In the genomic region with DNA sequence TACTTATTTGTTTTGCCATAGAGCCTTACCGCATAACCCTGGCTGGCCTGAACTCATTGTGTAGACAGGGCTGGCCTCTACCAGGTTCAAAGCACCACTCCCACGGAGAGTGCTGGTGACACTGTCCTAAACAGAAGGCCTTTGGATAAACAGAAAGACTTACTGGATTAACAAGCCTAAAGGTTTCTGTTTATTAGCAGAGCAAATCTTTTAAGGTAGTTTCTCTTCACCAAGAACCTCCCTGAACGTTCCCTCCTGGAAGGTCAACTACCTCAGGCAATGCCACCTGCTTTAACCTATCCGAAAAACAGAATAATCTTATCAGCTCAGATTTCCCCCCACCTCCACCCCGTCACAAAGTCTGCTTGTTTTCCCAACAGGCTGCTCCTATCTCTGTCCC, we compare ENCODE assay signal across 33 mouse cellular contexts. TPM values are rescaled to one million over a fixed set of nuclear protein-coding genes. Genes with fewer than 3 reads are reported as not detected.
DNase-seq lines count a peak whose midpoint lies in the region; ATAC-seq and TF ChIP-seq lines count a peak whose summit lies in the region.
"Had no signal": no experiment of that assay in that cellular context is flagged by ENCODE, and none has a peak within 500 bp of the region (broad histone marks: within the 10 kb centered on the region; RNA-seq: fewer than 3 reads in every experiment).

No protein-coding gene starts in this region.

- H3K9me3 ChIP-seq in midbrain, embryonic 11.5 days (ENCODE audit: control insufficient read depth, low read length), result no peaks in the 10 kb centered on the region
- no peaks in the 10 kb centered on the region for H3K9me3 ChIP-seq in midbrain, embryonic 16.5 days (replicated peaks; ENCODE audit: control insufficient read depth, low read length, poor library complexity, severe bottlenecking)
- H3K9me3 ChIP-seq in E14TG2a.4 (ENCODE audit: low read length) (peaks cover 1% of the 10 kb centered on the region; the same call in 1 of the 2 replicates), ES-E14 (ENCODE audit: control insufficient read depth, insufficient read depth, low read depth, low read length) (no peaks in the 10 kb centered on the region)
- no peaks in the 10 kb centered on the region for H3K9me3 ChIP-seq in hindbrain, embryonic 11.5 days (ENCODE audit: control insufficient read depth, low read length)
- H3K9me3 ChIP-seq: embryonic facial prominence, embryonic 13.5 days; embryonic facial prominence, embryonic 15.5 days; forebrain, embryonic 10.5 days; forebrain, embryonic 12.5 days had no signal

- H3K4me3 ChIP-seq in midbrain, embryonic 11.5 days (ENCODE audit: low read depth, low read length), result no peak overlapping the region
- H3K4me3 ChIP-seq in midbrain, embryonic 16.5 days (ENCODE audit: low read depth, low read length), result no peak overlapping the region
- H3K4me3 ChIP-seq in E14TG2a.4 (replicated peaks; ENCODE audit: low read length) (peak overlapping the region; percentile 50; the same call in 1 of the 2 replicates), ES-E14 (ENCODE audit: insufficient read depth in 1 of 2, low read depth in 1 of 2, low read length in 2 of 2, poor library complexity in 1 of 2, severe bottlenecking in 1 of 2) (0 out of 4 replicates have a peak overlapping the region, but pooled peaks of 1 of the 2 experiments have one; percentile 45)
- H3K4me3 ChIP-seq in hindbrain, embryonic 11.5 days (ENCODE audit: low read depth, low read length), result no peak overlapping the region
- H3K4me3 ChIP-seq: embryonic facial prominence, embryonic 13.5 days; embryonic facial prominence, embryonic 15.5 days; erythroblast, embryonic 14.5 days; forebrain, embryonic 10.5 days; forebrain, embryonic 12.5 days had no signal

- no peak for TF ChIP-seq CTCF in E14TG2a.4 (conservative IDR thresholded peaks at IDR 0.05; ENCODE audit: low read length)

- 83% methylated on average over 5 of the region's 5 CpGs for WGBS in midbrain, embryonic 11.5 days
- 81% methylated on average over 5 of the region's 5 CpGs for WGBS in midbrain, embryonic 16.5 days
- 77% methylated on average over 5 of the region's 5 CpGs for WGBS in hindbrain, embryonic 11.5 days

- peaks cover 13% of the 10 kb centered on the region for H3K4me1 ChIP-seq in midbrain, embryonic 11.5 days (ENCODE audit: control insufficient read depth, insufficient read depth, low read length)
- H3K4me1 ChIP-seq in midbrain, embryonic 16.5 days (ENCODE audit: control insufficient read depth, insufficient read depth, low read length), result peaks cover 15% of the 10 kb centered on the region
- peaks cover 36% of the 10 kb centered on the region for H3K4me1 ChIP-seq in E14TG2a.4 (replicated peaks; ENCODE audit: low read depth, low read length)
- H3K4me1 ChIP-seq in ES-E14 (ENCODE audit: control insufficient read depth in 2 of 2, insufficient read depth in 2 of 2, low read length in 2 of 2, poor library complexity in 1 of 2), result peaks cover 7 to 9% of the 10 kb centered on the region in 2 experiments; a peak in 3 of 4 replicates
- H3K4me1 ChIP-seq in hindbrain, embryonic 11.5 days (replicated peaks; ENCODE audit: control insufficient read depth, insufficient read depth, low read length), result peaks cover 6% of the 10 kb centered on the region; the same call in 1 of the 2 replicates

- H3K27me3 ChIP-seq in midbrain, embryonic 11.5 days (ENCODE audit: control insufficient read depth, insufficient read depth, low read length), result no peaks in the 10 kb centered on the region
- H3K27me3 ChIP-seq in midbrain, embryonic 16.5 days (ENCODE audit: control insufficient read depth, insufficient read depth, low read depth, low read length), result no peaks in the 10 kb centered on the region
- H3K27me3 ChIP-seq in E14TG2a.4 (ENCODE audit: insufficient read depth, low read length), result no peaks in the 10 kb centered on the region
- H3K27me3 ChIP-seq in hindbrain, embryonic 11.5 days (ENCODE audit: control insufficient read depth, insufficient read depth, low read length), result no peaks in the 10 kb centered on the region
- H3K27me3 ChIP-seq: CH12.LX; embryonic facial prominence, embryonic 13.5 days; embryonic facial prominence, embryonic 15.5 days; forebrain, embryonic 12.5 days; Patski had no signal

- in situ Hi-C loops in ES-E14 (cut with MboI; ENCODE audit: low sequenced_read_pairs in 2 of 2, unreplicated experiment in 2 of 2), result no loop called here

- no peaks in the 10 kb centered on the region for H3K36me3 ChIP-seq in midbrain, embryonic 11.5 days (ENCODE audit: control insufficient read depth, insufficient read depth, low read length)
- H3K36me3 ChIP-seq in midbrain, embryonic 16.5 days (ENCODE audit: control insufficient read depth, insufficient read depth, low read length), result no peaks in the 10 kb centered on the region
- H3K36me3 ChIP-seq in E14TG2a.4 (ENCODE audit: insufficient read depth, low read length), result peaks cover 21% of the 10 kb centered on the region
- H3K36me3 ChIP-seq in ES-E14 (ENCODE audit: control insufficient read depth, insufficient read depth, low read length, poor library complexity, severe bottlenecking), result peaks cover 11% of the 10 kb centered on the region
- no peaks in the 10 kb centered on the region for H3K36me3 ChIP-seq in hindbrain, embryonic 11.5 days (ENCODE audit: control insufficient read depth, insufficient read depth, low read length)

- no peak overlapping the region for H3K9ac ChIP-seq in midbrain, embryonic 11.5 days (ENCODE audit: low read length)
- H3K9ac ChIP-seq in midbrain, embryonic 16.5 days (ENCODE audit: low read depth, low read length), result no peak overlapping the region
- peak overlapping the region; percentile 50; the same call in 1 of the 2 replicates for H3K9ac ChIP-seq in ES-E14 (ENCODE audit: insufficient read depth, low read depth, low read length, poor library complexity, severe bottlenecking)
- no peak overlapping the region for H3K9ac ChIP-seq in hindbrain, embryonic 11.5 days (ENCODE audit: low read depth, low read length)
- H3K9ac ChIP-seq: embryonic facial prominence, embryonic 13.5 days; embryonic facial prominence, embryonic 15.5 days; forebrain, embryonic 12.5 days had no signal

- ATAC-seq in midbrain, embryonic 11.5 days (ENCODE audit: low FRiP score), result no peak
- no peak for ATAC-seq in midbrain, embryonic 16.5 days
- no peak for ATAC-seq in hindbrain, embryonic 11.5 days (ENCODE audit: low FRiP score)
- ATAC-seq: activated CD4-positive, CD25-positive, alpha-beta regulatory T cell, adult 4 months; CD4-positive, CD25-positive, alpha-beta regulatory T cell, adult 4 months; forebrain, embryonic 14.5 days; forebrain, embryonic 16.5 days; Patski had no signal

- no peak overlapping the region for H3K4me2 ChIP-seq in midbrain, embryonic 11.5 days
- no peak overlapping the region for H3K4me2 ChIP-seq in midbrain, embryonic 16.5 days (ENCODE audit: low read length)
- no peak overlapping the region for H3K4me2 ChIP-seq in hindbrain, embryonic 11.5 days (replicated peaks; ENCODE audit: low read depth, low read length)
- H3K4me2 ChIP-seq: embryonic facial prominence, embryonic 13.5 days; embryonic facial prominence, embryonic 15.5 days; forebrain, embryonic 12.5 days had no signal

- H3K27ac ChIP-seq in midbrain, embryonic 11.5 days (ENCODE audit: low read depth, low read length), result no peak overlapping the region
- no peak overlapping the region for H3K27ac ChIP-seq in midbrain, embryonic 16.5 days (ENCODE audit: low read length)
- peak overlapping the region; percentile 98 for H3K27ac ChIP-seq in ES-E14 (ENCODE audit: insufficient read depth, low read depth, low read length, poor library complexity, severe bottlenecking)
- H3K27ac ChIP-seq in hindbrain, embryonic 11.5 days (ENCODE audit: low read depth, low read length), result no peak overlapping the region
- H3K27ac ChIP-seq: embryonic facial prominence, embryonic 13.5 days; embryonic facial prominence, embryonic 15.5 days; forebrain, embryonic 10.5 days; forebrain, embryonic 12.5 days had no signal

- peak; percentile 73 for DNase-seq in midbrain, embryonic 11.5 days (ENCODE audit: low spot score, missing footprints)
- DNase-seq in A20 (ENCODE audit: low read depth, low spot score) (peak; percentile 57), ES-E14 (ENCODE audit: low read depth, low spot score) (no peak)
- DNase-seq in cerebellum, postnatal 14 days, result no peak
- no peak for DNase-seq in spleen, adult 12 weeks (ENCODE audit: low spot score)
- DNase-seq in hindbrain, embryonic 11.5 days (ENCODE audit: low spot score), result no peak
- DNase-seq: adrenal gland, adult 8-10 months; adrenal gland, postnatal 14 days; adrenal gland, postnatal 36 days; B cell, adult 2 months; cerebellum, adult 11-12 months; cerebellum, adult 2 months; cerebellum, adult 9-10 months; cerebellum, postnatal 10 days; cerebellum, postnatal 36 days; embryo, embryonic 11 days had no signal

TF ChIP-seq in ES-E14, 5 proteins besides CTCF, POLR2A, EP300 and RAD21:
- no peak for TF ChIP-seq ZC3H11A (IDR thresholded peaks at IDR 0.05; ENCODE audit: borderline replicate concordance, low read depth, low read length)
- TF ChIP-seq MAFK (IDR thresholded peaks at IDR 0.05; ENCODE audit: insufficient read depth, low read depth, low read length), result no peak
- TF ChIP-seq ZNF384 (IDR thresholded peaks at IDR 0.05; ENCODE audit: low read depth, low read length), result no peak
- TF ChIP-seq HCFC1 (IDR thresholded peaks at IDR 0.05; ENCODE audit: borderline replicate concordance, insufficient read depth, low read length), result no peak
- no peak for TF ChIP-seq CHD2 (IDR thresholded peaks at IDR 0.05; ENCODE audit: low read depth, low read length)

RNA-seq across cellular contexts. Expression of a gene that starts 2.0 kb away (rescaled TPM):
- 92.3 and 95.5 TPM in 2 replicates for polyA plus RNA-seq in midbrain, embryonic 11.5 days (2014; fragmentation: Nextera tagmentation; extraction: Ambion mirVana)
- 28.0 and 28.6 TPM in 2 replicates for polyA plus RNA-seq in midbrain, embryonic 16.5 days (2015; fragmentation: Nextera tagmentation; extraction: Ambion mirVana)
- 215 and 247 TPM in 2 replicates for total RNA-seq in ES-E14 (2012; rRNA removed)
- 62.0 and 78.7 TPM in 2 replicates for polyA plus RNA-seq in hindbrain, embryonic 11.5 days (2014; fragmentation: Nextera tagmentation; extraction: Ambion mirVana)

RNA-seq across cellular contexts. Expression of a gene that starts 52.1 kb away (rescaled TPM):
- polyA plus RNA-seq in midbrain, embryonic 11.5 days (2014; fragmentation: Nextera tagmentation; extraction: Ambion mirVana), result not detected in 2 replicates
- not detected in 2 replicates for polyA plus RNA-seq in midbrain, embryonic 16.5 days (2015; fragmentation: Nextera tagmentation; extraction: Ambion mirVana)
- not detected in 2 replicates for total RNA-seq in ES-E14 (2012; rRNA removed)
- not detected in 2 replicates for polyA plus RNA-seq in hindbrain, embryonic 11.5 days (2014; fragmentation: Nextera tagmentation; extraction: Ambion mirVana)
- total RNA-seq: adrenal gland, adult 18-20 months; adrenal gland, adult 8-10 months; adrenal gland, postnatal 14 days; adrenal gland, postnatal 36 days; CH12.LX; common myeloid progenitor, adult 5-6 weeks had no signal
- polyA plus RNA-seq: activated CD4-positive, CD25-positive, alpha-beta regulatory T cell, adult 4 months; CD4-positive, CD25-positive, alpha-beta regulatory T cell, adult 4 months; cerebellum, adult 2 months; embryonic facial prominence, embryonic 11.5 days; embryonic facial prominence, embryonic 13.5 days; embryonic facial prominence, embryonic 15.5 days; erythroblast, embryonic 14.5 days; forebrain, embryonic 10.5 days; forebrain, embryonic 12.5 days; forebrain, embryonic 14.5 days; forebrain, embryonic 16.5 days; frontal cortex, adult 2 months; Patski had no signal

Comparison
In these comparisons a context has a peak if more than half of its experiments do, and no peak if none do; other contexts are left out.
1. DNase-seq: peak in midbrain, embryonic 11.5 days (single experiment) and A20 (single experiment); none in ES-E14 (single experiment), cerebellum, postnatal 14 days (0 of 2), spleen, adult 12 weeks (single experiment) and hindbrain, embryonic 11.5 days (single experiment).